Comparison of ENCODE assay signal across 9 mouse cellular contexts in the genomic region with DNA sequence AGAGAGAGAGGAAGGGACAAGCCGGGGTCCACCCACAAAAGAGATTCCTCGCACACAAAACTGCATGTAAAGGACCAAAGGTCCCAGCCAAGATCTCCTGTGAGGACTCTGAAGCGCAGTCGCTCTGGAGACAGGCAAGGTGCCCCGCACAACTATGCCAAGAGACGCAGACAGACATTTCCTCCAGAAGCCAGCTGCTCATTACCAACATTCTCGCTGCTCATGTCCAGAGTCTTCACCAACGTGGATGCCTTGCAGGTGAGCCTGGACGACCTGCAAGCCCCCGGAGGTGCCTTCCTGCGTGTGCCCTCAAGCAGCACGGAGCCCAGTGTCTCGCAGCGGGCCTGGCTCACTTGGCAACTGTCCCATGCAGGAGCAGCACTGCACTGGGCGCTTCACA. TPM values are rescaled to one million over a fixed set of nuclear protein-coding genes. Genes with fewer than 3 reads are reported as not detected.
DNase-seq lines count a peak whose midpoint lies in the region; ATAC-seq lines count a peak whose summit lies in the region.
"Not testable (repeated sequence)": the region's sequence is repeated elsewhere in the genome, so short reads cannot be mapped to it uniquely, and the experiment has no call there.
"Had no signal": no experiment of that assay in that cellular context is flagged by ENCODE, and none has a peak within 500 bp of the region (broad histone marks: within the 10 kb centered on the region; RNA-seq: fewer than 3 reads in every experiment).

No protein-coding gene starts in this region.

- H3K27ac ChIP-seq in heart, embryonic 10.5 days; liver, embryonic 12.5 days: not testable (repeated sequence)

- 91% methylated on average over 15 of the region's 15 CpGs for WGBS in heart, embryonic 10.5 days
- WGBS in liver, embryonic 12.5 days (ENCODE audit: insufficient replicate concordance): 91% methylated on average over 15 of the region's 15 CpGs

- H3K36me3 ChIP-seq in heart, embryonic 10.5 days; liver, embryonic 12.5 days: not testable (repeated sequence)

- DNase-seq in heart, adult 11 months: peak; percentile 85
- peak; percentile 62 for DNase-seq in heart, embryonic 10.5 days (ENCODE audit: low spot score)

- not testable (repeated sequence) for H3K27me3 ChIP-seq in heart, embryonic 10.5 days (ENCODE audit: insufficient read depth, poor library complexity, severe bottlenecking); liver, embryonic 12.5 days (replicated peaks)

- H3K4me3 ChIP-seq in heart, embryonic 10.5 days; liver, embryonic 12.5 days: not testable (repeated sequence)

- H3K4me2 ChIP-seq in liver, embryonic 12.5 days: 0 out of 2 replicates have a peak overlapping the region, but pooled peaks have one; percentile 19

- ATAC-seq in liver, embryonic 12.5 days: not testable (repeated sequence)

- H3K9me3 ChIP-seq in heart, embryonic 10.5 days; liver, embryonic 12.5 days (replicated peaks): not testable (repeated sequence)

- H3K9ac ChIP-seq in liver, embryonic 12.5 days: not testable (repeated sequence)

- not testable (repeated sequence) for H3K4me1 ChIP-seq in heart, embryonic 10.5 days
- H3K4me1 ChIP-seq in liver, embryonic 12.5 days: peaks cover 19% of the 10 kb centered on the region

RNA-seq across cellular contexts. Expression of a gene that starts 0.6 kb away (rescaled TPM):
- 0.46 and 0.51 TPM in 2 replicates for polyA plus RNA-seq in heart, embryonic 10.5 days (2016; fragmentation: Nextera tagmentation; extraction: Ambion mirVana)
- polyA plus RNA-seq in liver, embryonic 12.5 days (2016; fragmentation: Nextera tagmentation; extraction: Ambion mirVana): 1.2 and 1.7 TPM in 2 replicates
- polyA plus RNA-seq: activated CD4-positive, CD25-positive, alpha-beta regulatory T cell, adult 4 months; adrenal gland, adult 2 months; brain, embryonic 14.5 days; CD4-positive, CD25-positive, alpha-beta regulatory T cell, adult 4 months; Patski had no signal

RNA-seq across cellular contexts. Expression of a gene that starts 5.5 kb away (rescaled TPM):
- polyA plus RNA-seq in heart, embryonic 10.5 days (2016; fragmentation: Nextera tagmentation; extraction: Ambion mirVana): 0.33 and 0.62 TPM in 2 replicates
- 0.85 and 1.1 TPM in 2 replicates for polyA plus RNA-seq in liver, embryonic 12.5 days (2016; fragmentation: Nextera tagmentation; extraction: Ambion mirVana)
- polyA plus RNA-seq: activated CD4-positive, CD25-positive, alpha-beta regulatory T cell, adult 4 months; adrenal gland, adult 2 months; brain, embryonic 14.5 days; CD4-positive, CD25-positive, alpha-beta regulatory T cell, adult 4 months; Patski had no signal

RNA-seq across cellular contexts. Expression of a gene that starts 10.4 kb away (rescaled TPM):
- polyA plus RNA-seq in heart, embryonic 10.5 days (2016; fragmentation: Nextera tagmentation; extraction: Ambion mirVana): 0.93 and 1.5 TPM in 2 replicates
- polyA plus RNA-seq in liver, embryonic 12.5 days (2016; fragmentation: Nextera tagmentation; extraction: Ambion mirVana): 3.7 and 4.1 TPM in 2 replicates
- polyA plus RNA-seq: activated CD4-positive, CD25-positive, alpha-beta regulatory T cell, adult 4 months; adrenal gland, adult 2 months; brain, embryonic 14.5 days; CD4-positive, CD25-positive, alpha-beta regulatory T cell, adult 4 months; Patski had no signal

RNA-seq across cellular contexts. Expression of a gene that starts 11.2 kb away (rescaled TPM):
- 0.55 TPM in 1 of 2 replicates, not detected in the other for polyA plus RNA-seq in heart, embryonic 10.5 days (2016; fragmentation: Nextera tagmentation; extraction: Ambion mirVana)
- 1.3 and 1.6 TPM in 2 replicates for polyA plus RNA-seq in liver, embryonic 12.5 days (2016; fragmentation: Nextera tagmentation; extraction: Ambion mirVana)
- polyA plus RNA-seq: activated CD4-positive, CD25-positive, alpha-beta regulatory T cell, adult 4 months; adrenal gland, adult 2 months; brain, embryonic 14.5 days; C2C12; CD4-positive, CD25-positive, alpha-beta regulatory T cell, adult 4 months; Patski had no signal

RNA-seq across cellular contexts. Expression of a gene that starts 17.2 kb away (rescaled TPM):
- polyA plus RNA-seq in heart, embryonic 10.5 days (2016; fragmentation: Nextera tagmentation; extraction: Ambion mirVana): 0.18 TPM in 1 of 2 replicates, not detected in the other
- polyA plus RNA-seq in liver, embryonic 12.5 days (2016; fragmentation: Nextera tagmentation; extraction: Ambion mirVana): 0.35 and 0.83 TPM in 2 replicates
- polyA plus RNA-seq: activated CD4-positive, CD25-positive, alpha-beta regulatory T cell, adult 4 months; adrenal gland, adult 2 months; C2C12; CD4-positive, CD25-positive, alpha-beta regulatory T cell, adult 4 months; Patski had no signal
